Mouse (Mus musculus): Measurements from ENCODE around the gene Lipk. TPM values are rescaled to one million over a fixed set of nuclear protein-coding genes. Genes with fewer than 3 reads are reported as not detected.
A peak's percentile ranks its signal among the peaks of the same experiment; 100 is the strongest.

Lipk gene
- total RNA-seq (2021) = not detected
- long read RNA-seq = 0 reads

DNA sequence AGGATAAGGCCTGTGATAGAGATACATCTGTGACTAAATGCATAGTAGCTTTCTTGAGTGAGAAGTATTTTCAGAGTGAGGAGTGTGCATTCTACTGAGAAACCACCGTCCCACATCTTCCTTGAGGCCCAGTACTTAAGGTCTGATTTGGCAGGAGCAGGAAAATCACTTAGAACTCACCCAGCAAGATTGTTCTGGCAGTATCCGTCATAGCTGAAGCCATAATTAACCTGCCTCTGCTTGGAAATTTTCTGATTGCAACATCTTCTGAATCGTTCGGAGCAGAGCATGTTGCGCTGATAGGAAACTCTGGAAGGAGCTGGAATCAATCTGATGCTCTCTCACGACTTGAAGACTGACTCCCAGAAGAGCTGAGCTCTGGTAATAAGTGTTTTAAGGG lies at the start of gene Lipk:
Lipk (plus strand) TSS at position 289 of the 400 bp plus-strand sequence.
- DNase-seq (ENCODE audit: low spot score in 2 of 2) = no peak

DNA sequence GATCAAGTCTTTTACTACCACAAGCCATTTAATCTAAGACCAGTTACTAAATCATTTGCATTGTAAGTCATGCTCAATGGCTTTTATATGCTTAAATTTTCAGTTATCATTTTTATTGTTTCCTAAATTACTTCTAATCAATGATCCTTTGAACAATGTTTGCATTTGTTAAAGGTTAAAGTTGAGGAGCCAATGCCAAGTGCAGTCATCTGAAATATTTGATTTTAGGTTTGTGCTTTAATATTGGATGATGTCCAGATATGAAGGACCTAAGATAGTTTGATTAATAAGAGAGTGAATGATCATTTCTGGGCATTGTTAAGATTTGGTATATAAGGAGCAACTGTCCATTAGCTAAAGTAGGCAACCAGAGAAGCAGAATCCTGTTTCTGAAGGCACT lies 47.2 kb upstream of the Lipk start, which contains the start of gene Lipf:
Lipf (plus strand) TSS at position 301 of the 400 bp plus-strand sequence.
- no peak for DNase-seq (ENCODE audit: low spot score in 2 of 2)

DNA sequence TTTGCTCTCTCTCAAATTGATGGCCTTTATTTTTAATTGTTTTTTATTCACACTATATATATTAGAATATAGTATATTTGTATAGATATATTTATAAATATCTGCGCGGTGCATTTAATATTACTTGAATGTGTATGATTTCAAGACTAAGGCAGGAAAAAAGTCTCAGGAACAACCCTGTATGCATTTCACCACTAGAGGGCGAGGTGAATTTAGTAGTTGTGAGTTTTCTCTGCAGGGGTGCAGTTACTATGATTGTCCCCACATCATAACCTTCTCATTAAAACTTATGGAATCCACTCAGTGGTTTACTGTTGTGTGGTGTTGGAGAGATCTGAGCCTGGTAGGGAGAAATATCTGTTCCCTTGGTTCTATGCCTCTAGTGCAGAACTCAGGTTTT lies 29.1 kb upstream of the Lipk start:
- DNase-seq (ENCODE audit: low spot score in 2 of 2) = peak in 1 of 2 experiments; percentile 21

DNA sequence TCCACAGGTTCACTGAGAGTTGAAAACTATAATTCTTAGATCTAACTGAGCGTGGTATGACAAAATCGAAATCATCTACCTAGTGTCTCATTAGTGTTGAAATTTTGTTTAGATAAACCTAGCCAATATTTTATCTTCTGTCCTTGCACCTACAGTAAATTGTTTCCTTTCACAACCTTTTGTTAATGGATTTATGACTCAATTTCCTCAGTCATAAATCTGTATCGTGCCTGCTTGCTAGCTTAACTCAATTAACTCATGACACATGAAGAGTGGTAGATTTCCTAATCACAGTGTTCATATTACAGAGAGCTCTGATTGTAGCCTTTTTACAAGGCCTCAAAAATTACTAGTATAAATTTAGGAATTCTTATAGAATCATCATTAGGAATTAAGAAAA lies 25.0 kb upstream of the Lipk start:
- no peak for DNase-seq (ENCODE audit: low spot score in 2 of 2)

DNA sequence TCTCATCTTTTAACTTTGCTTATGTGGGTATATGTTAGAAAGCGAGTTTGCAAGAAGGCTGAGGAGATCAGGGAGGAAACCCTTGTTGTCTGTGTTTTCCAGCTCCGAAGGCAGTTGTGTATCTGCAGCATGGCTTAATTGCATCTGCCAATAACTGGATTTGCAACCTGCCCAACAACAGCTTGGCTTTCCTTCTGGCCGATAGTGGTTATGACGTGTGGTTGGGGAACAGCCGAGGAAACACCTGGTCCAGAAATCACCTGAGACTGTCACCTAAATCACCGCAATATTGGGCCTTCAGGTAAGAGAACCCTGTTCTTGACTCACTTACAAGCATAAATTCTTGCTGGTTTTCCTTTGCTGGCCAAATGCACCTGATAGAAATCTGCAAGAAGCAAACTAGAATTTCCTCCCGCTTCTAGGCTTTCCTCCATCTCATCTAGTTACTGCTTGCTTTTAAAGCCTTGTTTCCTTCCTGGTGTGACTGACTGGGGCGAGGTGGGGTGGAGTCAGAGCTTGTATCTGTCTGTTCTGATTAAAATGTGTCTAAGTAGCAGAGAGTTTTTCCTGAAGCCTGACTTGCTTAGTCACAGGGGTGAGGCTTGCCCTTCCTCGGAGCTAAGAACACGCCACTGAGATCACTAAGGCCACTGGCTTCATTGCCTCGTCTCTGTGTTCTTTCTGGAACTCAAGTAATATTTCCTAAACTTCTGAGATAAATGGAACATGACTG lies 13.5 kb downstream of the Lipk start:
- no peak for DNase-seq (ENCODE audit: low spot score in 2 of 2)

DNA sequence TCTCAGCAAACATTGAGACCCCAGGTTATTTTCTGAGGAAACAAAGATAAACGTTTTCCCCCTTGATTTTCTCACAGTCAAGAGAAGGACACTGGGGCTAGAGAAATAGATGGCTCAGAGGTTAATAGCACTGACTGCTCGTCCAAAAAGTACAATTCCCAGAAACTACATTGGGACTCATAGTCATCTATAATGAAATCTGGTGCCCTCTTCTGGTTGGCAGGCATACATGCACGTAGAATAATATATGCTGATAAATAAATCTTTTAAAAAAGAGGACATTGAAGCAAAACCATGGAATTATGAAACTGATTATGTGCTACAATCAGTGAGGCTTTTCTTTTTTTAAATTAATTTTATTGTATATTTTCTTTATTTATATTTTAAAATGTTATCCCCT lies 14.7 kb downstream of the Lipk start:
- DNase-seq (ENCODE audit: low spot score in 2 of 2) = no peak

DNA sequence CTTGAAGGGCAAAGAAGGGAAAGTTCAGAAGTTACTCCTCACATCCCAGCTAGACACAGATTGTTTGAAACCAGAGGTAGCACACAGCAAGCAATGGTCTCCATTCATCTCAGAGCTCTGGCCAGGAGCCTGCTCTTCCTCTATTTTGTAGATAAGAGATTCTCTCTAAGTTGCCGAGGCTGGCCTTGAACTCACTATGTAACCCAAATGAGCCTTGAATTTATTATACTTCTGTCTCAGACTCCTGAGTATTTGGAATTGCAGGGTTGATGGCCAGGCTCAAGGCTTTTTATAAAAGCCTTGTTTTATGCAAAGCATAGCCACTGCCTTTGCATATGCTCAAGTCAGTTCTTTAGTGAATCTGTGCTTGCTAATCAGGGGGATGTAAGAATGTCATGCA lies 31.6 kb downstream of the Lipk start:
- DNase-seq (ENCODE audit: low spot score in 2 of 2) = no peak

DNA sequence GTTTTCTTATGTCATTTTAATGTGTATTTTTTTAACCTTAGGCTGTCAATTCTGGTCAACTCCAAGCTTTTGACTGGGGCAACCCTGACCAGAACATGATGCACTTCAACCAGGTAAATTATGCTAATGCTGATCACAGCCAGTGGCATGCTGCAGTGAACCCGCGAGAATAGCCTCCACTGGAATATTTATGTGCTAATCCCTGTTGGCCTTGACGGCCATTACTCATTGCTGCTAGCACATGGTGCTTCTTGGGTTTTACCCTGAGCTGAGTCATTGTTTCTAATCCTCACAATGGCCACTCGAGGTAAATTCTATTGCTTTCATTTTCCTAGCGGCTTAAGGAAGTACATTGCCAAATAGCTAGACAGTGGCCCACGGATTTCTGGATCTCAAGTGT lies 34.9 kb downstream of the Lipk start:
- DNase-seq (ENCODE audit: low spot score in 2 of 2) = no peak

DNA sequence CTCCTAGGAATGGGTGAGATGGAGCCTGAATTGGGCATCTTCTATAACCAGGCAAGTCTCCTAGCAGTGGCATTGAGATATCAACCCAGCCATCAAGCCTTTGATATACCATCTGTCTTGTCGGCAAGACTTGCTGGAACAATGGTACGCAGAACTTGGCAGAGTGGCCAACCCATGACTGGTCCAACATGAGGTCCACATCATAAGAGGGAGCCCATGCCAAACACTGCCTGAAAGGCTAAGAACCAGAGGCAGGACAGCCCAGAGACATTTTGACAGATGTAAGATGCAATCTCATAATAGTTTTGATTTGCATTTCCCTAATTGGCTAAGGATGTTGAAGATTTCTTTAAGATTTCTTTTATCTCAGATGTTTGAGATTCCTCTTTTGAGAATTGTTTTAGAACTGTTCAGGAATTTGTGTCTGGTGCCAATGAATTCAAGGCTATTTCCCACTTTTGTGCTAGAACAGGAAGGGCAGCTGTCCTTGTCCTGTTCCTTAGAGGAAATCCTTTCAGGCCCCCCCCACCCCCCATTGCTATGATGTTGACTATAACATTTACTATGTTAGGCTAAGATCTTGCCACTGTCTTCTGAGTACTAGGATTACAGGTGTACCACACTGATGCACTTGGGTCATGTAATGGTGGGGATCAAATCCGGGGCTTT lies 41.4 kb downstream of the Lipk start:
- no peak for DNase-seq (ENCODE audit: low spot score in 2 of 2)

DNA sequence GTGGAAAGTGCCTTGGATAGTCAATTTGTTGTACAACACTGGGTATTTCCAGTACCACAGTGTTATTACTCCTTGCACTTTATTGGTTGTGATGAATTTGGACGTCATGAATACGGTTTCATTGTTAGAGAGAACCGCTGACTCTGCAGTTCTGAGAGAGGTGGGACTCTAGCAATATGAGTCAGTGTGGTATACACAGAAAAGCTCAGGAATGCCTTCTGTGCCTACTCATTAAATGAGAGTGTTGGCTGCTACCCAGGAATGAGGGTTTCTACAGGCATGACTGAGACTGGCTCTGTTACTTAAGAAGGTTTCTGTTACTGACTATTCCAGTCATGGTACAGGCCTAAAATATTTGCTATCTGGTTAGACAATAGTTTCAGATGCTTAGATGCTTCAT lies 43.4 kb downstream of the Lipk start:
- DNase-seq (ENCODE audit: low spot score in 2 of 2) = peak in 1 of 2 experiments; percentile 6

DNA sequence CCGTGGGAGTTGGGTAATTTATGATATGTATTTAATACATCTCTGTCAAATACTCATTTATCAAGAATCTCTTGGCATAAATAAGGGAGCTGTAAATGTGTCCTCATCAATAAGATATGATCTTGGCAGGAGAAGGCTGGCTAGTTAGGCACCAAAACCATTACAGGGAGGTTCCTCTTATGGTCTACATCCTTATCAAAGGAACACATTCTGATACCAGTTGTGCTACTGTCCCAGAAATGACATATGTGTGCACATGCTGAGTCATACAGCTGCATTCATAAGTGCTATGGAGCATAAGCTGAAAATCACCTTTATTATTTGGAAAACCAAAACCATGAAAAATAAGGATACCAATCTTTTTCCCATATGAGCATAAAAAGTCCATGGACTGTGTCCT lies 55.5 kb downstream of the Lipk start:
- no peak for DNase-seq (ENCODE audit: low spot score in 2 of 2)

DNA sequence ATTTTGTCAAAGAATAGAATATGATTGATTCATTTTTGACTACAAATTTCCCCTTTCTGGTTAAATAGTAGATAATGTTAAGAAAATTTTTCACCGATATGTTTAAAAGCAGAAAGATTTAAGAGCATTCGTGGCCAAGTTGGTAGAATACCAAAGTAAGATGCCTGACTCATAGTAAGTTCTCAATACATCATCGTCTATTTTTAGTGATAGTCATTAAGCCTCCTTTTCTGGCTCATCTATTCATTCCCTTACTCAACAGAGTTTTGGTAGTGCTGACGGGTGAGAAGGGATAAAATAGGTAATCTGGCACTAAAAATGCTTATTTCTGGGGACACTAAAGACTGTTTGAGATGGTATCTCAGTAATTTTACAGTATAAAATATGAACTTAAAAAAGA lies 56.0 kb downstream of the Lipk start:
- DNase-seq (ENCODE audit: low spot score in 2 of 2) = no peak

DNA sequence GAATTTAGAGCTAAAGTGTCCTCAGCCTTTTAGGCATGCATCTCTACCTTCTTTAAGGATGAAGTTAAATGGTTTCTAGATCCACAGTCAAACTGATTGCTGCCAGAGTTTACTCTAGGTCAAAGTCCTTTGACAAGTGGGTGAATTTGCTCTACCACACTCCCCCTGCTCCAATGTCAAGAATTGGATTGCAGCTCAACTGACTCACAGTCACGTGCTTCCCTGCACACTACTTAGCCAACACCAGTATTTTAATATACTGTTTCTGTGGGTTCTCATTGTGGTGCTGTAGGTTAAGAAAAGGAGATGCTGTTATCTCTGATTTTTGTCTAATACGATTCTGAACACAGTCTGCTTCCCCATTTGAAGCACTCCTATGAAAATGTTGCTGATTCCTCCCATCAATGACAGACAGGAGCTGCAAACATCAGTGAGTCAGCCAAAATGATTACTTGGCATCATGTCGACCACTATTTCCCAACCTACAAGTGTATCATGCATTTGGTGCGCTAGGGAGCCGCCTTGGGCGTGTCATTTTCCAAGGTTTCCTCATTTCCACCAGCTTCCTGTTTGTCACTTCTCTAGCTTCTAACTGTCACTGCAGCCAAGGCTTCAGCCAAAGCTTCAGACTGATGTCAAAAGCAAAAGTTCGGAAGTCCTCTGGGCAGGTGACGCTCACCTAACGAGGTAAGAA lies 58.8 kb downstream of the Lipk start, which contains the start of gene Lipn:
Lipn (plus strand) TSS at position 580 of the 694 bp plus-strand sequence.
- DNase-seq (ENCODE audit: low spot score in 2 of 2) = no peak

DNA sequence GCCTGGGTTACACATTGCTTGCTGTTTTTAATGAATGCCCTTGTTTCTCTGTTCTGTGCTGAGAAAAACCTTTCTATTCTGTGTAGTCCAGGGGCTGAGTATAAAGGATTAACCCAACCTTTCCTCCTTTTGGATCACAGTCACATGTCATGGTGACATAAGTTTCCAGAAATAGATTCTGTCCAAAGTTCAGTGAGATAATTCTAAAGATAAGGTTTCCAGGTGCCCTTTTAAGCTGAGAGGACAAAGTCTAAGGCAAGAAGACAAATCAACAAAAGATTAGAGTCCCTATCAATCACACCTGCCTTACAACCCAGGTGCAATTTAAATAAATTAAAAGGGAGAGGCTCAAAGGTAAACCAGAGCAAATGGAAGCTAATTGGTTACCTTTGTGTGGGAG lies 66.1 kb downstream of the Lipk start:
- DNase-seq (ENCODE audit: low spot score in 2 of 2) = no peak

DNA sequence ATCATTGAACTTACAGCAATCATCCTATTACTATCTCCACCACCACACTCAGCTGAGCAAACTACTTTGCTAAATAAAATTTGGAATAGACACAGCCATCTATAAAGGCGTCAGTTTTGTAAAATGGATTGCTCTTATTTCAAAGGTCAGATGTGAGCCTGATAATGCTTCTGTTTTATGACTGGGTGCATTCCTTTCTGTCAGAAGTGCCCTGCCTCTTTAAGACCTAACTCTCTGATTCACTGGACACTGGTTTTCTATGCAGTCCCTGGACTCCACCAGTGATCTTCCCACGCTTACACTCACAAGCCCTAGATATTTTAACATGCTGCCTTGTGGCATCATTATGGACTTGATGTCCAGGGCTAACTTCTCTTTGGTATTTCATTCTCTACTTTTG lies 70.0 kb downstream of the Lipk start:
- DNase-seq (ENCODE audit: low spot score in 2 of 2) = no peak

DNA sequence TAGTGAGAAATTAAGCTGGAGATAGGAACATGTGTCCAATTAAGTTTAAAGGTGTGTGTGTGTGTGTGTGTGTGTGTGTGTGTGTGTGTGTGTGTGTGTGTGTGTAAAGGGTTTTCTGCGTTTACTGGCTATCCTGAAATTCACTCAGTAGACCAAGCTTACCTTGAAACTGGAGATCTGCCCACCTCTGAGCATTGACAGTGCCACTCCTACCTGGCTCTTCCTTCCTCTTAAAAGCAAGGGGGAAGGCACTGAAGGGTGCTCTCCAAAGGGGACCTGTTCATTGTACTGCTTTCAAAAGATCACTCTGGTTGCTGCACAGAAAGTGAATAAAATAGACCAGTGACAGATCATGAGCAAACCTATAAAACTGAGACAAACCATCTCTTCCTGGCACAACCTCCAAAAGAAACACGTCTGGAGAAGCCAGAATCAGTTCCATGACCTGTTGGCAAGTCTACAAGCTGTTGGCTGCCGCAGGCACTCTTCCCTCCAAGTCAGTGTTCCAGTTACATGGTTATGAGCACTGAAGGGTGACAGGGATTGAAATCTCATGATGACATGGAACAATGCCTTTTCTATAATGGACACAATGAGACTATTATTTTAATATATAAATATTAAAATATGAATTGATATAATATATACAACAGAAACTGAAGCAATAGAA lies 81.1 kb downstream of the Lipk start:
- DNase-seq (ENCODE audit: low spot score in 2 of 2) = no peak

DNA sequence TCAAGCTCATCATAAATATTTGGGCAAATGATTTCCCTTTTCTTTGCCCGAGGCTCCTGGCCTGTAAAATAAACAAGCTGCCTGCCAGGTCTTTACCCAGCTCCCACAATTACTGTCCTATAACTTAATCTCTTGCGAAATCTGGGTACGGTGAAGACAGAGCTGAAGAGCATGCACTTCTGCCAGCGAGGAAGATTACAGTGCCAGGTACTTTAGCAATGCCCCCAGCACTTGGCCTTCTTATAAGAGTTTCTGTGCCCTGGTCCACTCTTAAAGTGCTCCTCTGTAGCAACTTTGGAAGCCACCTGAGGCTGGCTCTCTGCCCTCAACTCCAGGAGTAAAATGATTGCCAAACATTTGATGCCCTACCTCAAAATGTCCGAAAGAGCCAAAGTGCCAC lies 87.3 kb downstream of the Lipk start:
- no peak for DNase-seq (ENCODE audit: low spot score in 2 of 2)

DNA sequence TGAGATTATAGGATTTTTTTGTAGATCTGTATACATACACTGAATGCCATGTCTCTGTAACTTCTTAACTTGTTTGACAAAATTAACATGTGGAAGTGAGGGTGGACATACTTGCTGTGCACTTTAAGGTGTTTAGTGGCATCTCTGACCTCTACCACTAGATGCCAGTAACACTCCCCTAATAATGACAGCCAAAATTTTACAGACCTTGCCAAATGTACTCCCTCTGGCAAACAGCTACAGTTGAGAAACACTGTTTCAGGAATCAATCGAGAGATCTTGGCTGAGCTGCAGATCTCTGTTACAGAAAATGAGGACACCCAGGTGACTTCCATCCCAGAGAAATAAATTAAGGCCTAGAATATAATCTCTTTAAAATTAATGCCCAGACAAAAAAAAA lies 88.1 kb downstream of the Lipk start:
- no peak for DNase-seq (ENCODE audit: low spot score in 2 of 2)

Measured in layer of hippocampus, adult 18-20 months (tissue).